Mouse (Mus musculus) liver, postnatal 0 days (tissue): Measurements from ENCODE around the gene Rbp3. TPM values are rescaled to one million over a fixed set of nuclear protein-coding genes. Genes with fewer than 3 reads are reported as not detected.

Source experiments
- ATAC-seq: fragments of 200-750 bp; cut with Nextera tagmentation; 2 replicates; pipeline ENCODE4 v1.8.0; 2017; ENCODE audit warnings: mild to moderate bottlenecking, moderate library complexity
- DNase-seq: peaks from one replicate; pipeline ENCODE4 v3.0.0-alpha.2; 2016
- H3K27ac ChIP-seq: fragments of 300-500 bp; sonication (generic); 2 replicates; pipeline ENCODE4 v1.5.1; 2014; ENCODE audit warnings: antibody characterized with exemption, moderate library complexity, mild to moderate bottlenecking, low read depth
- H3K27me3 ChIP-seq: fragments of 300-500 bp; sonication (generic); 2 replicates; pipeline ENCODE4 v1.6.1; 2014; ENCODE audit warnings: low read length, control low read depth, mixed read lengths; ENCODE audit not compliant: insufficient read depth
- H3K36me3 ChIP-seq: fragments of 300-500 bp; sonication (generic); replicated peaks from 2 replicates; pipeline ENCODE4 v1.6.1; 2014; ENCODE audit warnings: mild to moderate bottlenecking, control low read depth, low read length, moderate library complexity, mixed read lengths; ENCODE audit not compliant: insufficient read depth
- H3K4me1 ChIP-seq: fragments of 300-500 bp; sonication (generic); 2 replicates; pipeline ENCODE4 v1.6.1; 2014; ENCODE audit warnings: antibody characterized with exemption, mild to moderate bottlenecking, control low read depth; ENCODE audit not compliant: insufficient read depth
- H3K4me2 ChIP-seq: fragments of 300-500 bp; sonication (generic); 2 replicates; pipeline ENCODE4 v1.6.1; 2014; ENCODE audit warnings: low read depth, mild to moderate bottlenecking, low read length, moderate library complexity, mixed read lengths
- H3K4me3 ChIP-seq: fragments of 300-500 bp; sonication (generic); 2 replicates; pipeline ENCODE4 v1.5.1; 2014; ENCODE audit warnings: low read depth, low read length
- H3K9ac ChIP-seq: fragments of 300-500 bp; sonication (generic); replicated peaks from 2 replicates; pipeline ENCODE4 v1.6.1; 2014; ENCODE audit warnings: mild to moderate bottlenecking, moderate library complexity
- H3K9me3 ChIP-seq: fragments of 300-500 bp; sonication (generic); 2 replicates; pipeline ENCODE4 v1.6.1; 2016; ENCODE audit warnings: mild to moderate bottlenecking, control low read depth, low read length, mixed read lengths
- CTCF ChIP-seq: sonication (generic); IDR thresholded peaks from 2 replicates; pipeline ENCODE4 v1.5.1; 2016; ENCODE audit warnings: antibody characterized with exemption, low read depth
- EP300 ChIP-seq: IDR thresholded peaks from 2 replicates; pipeline ENCODE4 v1.6.1; 2016; ENCODE audit warnings: antibody characterized with exemption, low read depth, mild to moderate bottlenecking
- WGBS: fragments of 180-500 bp; shearing (Covaris S2); extraction: QIAGEN DNeasy Blood & Tissue Kit; methylation state at CpG from one replicate; pipeline ENCODE4 v1.1.7; 2014; ENCODE audit not compliant: insufficient replicate concordance; 5-methylcytosine and 5-hydroxymethylcytosine counted together
- polyA plus RNA-seq: library from polyadenylated mRNA; unstranded; fragments of >200 nt; fragmentation: Nextera tagmentation; extraction: Ambion mirVana; gene quantifications from 2 replicates; pipeline ENCODE4 v1.2.1, GENCODE M21; 2015

The Rbp3 gene
- polyA plus RNA-seq, 1 experiment from 2014 or later, result 0.05 TPM

- Histone ChIP-seq H3K27ac (no peak overlapping the region), H3K9me3 (no peaks in the 10 kb centered on the region), H3K36me3 (no peaks in the 10 kb centered on the region), H3K4me2 (no peak overlapping the region), H3K4me3 (no peak overlapping the region), H3K4me1 (no peaks in the 10 kb centered on the region), H3K27me3 (no peaks in the 10 kb centered on the region), H3K9ac (no peak overlapping the region)
- ATAC-seq (no peak), DNase-seq (no peak)
- TF ChIP-seq CTCF, result no peak
- no peak for TF ChIP-seq EP300
- 62% methylated on average over 4 of the region's 4 CpGs for WGBS
Measured at GRCm38 (mm10) chr14:33991971-33992370, 38.2 kb downstream of the Rbp3 start.

- TF ChIP-seq EP300 (no peak), CTCF (no peak)
- Histone ChIP-seq H3K27ac (no peak overlapping the region), H3K9me3 (no peaks in the 10 kb centered on the region), H3K4me1 (no peaks in the 10 kb centered on the region), H3K4me2 (no peak overlapping the region), H3K27me3 (no peaks in the 10 kb centered on the region), H3K4me3 (no peak overlapping the region), H3K36me3 (no peaks in the 10 kb centered on the region), H3K9ac (no peak overlapping the region)
- no peak for ATAC-seq
- no peak for DNase-seq
- WGBS, result 80% methylated on average over 9 of the region's 9 CpGs
Measured at GRCm38 (mm10) chr14:33993051-33993450, 39.2 kb downstream of the Rbp3 start.

DNA sequence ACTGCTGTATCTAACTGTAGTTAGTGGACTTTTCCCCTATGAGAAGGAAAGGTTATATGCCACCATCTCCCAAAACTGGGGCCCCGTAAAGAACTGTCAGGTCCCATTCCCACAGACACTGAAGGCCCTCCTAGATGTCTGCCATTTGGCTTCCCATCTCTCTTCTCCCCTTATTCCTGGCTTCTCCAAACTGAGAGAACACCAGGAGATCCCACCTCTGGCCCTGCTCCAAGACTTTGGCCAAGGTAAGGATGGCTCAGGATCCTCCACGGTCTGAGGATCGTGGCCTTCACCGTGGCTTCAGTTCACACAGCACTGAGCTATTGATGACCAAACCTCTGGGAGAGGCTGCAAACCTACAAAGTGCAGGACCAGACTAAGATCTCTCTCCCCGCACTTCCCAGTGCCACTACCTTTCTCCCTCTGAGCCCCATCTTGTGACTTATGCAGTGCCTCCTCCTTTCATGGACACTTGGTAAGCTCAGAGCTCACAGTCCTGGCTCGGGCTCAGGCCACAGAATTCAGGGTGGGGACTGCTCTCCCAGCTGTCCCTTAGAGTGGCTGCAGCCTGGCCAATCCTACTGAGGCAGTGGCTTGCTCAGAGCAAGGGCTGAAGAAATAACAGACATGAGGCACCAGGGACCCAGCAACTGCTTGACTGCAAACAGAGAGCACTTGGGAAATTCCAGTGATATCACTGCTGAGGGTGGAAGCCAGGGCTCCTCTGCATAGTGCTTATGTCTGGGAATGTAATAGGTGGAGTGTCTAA, 39.9 kb downstream of the Rbp3 start:
- ATAC-seq (no peak), DNase-seq (no peak)
- Histone ChIP-seq H3K27ac (no peak overlapping the region), H3K9ac (no peak overlapping the region), H3K9me3 (no peaks in the 10 kb centered on the region), H3K36me3 (no peaks in the 10 kb centered on the region), H3K4me2 (no peak overlapping the region), H3K4me1 (no peaks in the 10 kb centered on the region), H3K4me3 (no peak overlapping the region), H3K27me3 (no peaks in the 10 kb centered on the region)
- WGBS, result 78% methylated on average over 6 of the region's 6 CpGs
- no peak for TF ChIP-seq CTCF
- no peak for TF ChIP-seq EP300

DNA sequence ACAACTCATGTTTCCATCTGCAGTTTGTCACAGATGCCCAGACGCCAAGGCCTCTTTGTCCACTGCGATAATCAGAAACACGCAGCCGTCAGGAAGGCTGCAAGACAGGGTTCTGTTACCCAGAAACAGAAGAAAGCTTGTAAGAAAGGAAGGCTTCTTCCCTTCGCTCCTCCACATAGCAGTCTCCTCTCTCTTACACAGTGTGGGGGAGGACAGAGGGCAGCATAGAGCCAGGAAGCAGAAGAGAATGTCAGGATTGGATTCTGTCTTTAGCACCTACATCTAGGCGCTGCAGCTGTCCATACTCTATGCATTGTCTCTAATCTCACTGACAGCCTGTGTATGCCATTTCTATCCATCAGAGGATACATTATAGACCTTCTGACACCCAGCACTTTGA, 43.6 kb downstream of the Rbp3 start:
- Histone ChIP-seq H3K27me3 (no peaks in the 10 kb centered on the region), H3K9ac (no peak overlapping the region), H3K4me3 (no peak overlapping the region), H3K9me3 (no peaks in the 10 kb centered on the region), H3K27ac (no peak overlapping the region), H3K36me3 (no peaks in the 10 kb centered on the region), H3K4me2 (no peak overlapping the region), H3K4me1 (no peaks in the 10 kb centered on the region)
- no peak for DNase-seq
- ATAC-seq, result no peak
- TF ChIP-seq CTCF (no peak), EP300 (no peak)
- 65% methylated on average over 6 of the region's 6 CpGs for WGBS

DNA sequence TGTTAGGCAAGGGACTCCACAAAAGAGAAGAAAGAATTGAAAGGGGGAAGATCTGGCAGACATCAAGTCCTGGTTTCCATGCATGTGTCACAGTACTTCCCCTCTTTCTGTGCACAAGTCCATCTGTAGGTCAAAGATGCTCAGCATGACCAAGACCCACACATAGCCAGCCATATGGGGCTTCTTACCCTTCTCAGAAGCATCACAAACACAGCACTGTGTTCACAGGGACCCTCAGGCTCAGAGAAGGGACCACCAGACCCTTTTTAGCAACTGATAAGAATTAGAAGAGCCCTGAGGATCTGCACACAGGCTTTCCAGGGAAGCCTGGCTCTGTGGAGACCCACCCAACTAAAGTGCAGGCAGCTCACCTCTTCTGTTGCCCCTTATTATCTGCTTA, 46.3 kb downstream of the Rbp3 start:
- no peak for DNase-seq
- H3K4me3 ChIP-seq, result no peak overlapping the region
- H3K4me2 ChIP-seq, result no peak overlapping the region
- no peaks in the 10 kb centered on the region for H3K36me3 ChIP-seq
- H3K27ac ChIP-seq, result no peak overlapping the region
- no peaks in the 10 kb centered on the region for H3K4me1 ChIP-seq
- H3K27me3 ChIP-seq, result no peaks in the 10 kb centered on the region
- no peak overlapping the region for H3K9ac ChIP-seq
- ATAC-seq, result no peak
- no peak for TF ChIP-seq CTCF
- TF ChIP-seq EP300, result no peak
- H3K9me3 ChIP-seq, result no peaks in the 10 kb centered on the region

- Histone ChIP-seq H3K4me3 (no peak overlapping the region), H3K9me3 (no peaks in the 10 kb centered on the region), H3K4me1 (no peaks in the 10 kb centered on the region), H3K4me2 (no peak overlapping the region), H3K27me3 (no peaks in the 10 kb centered on the region), H3K27ac (no peak overlapping the region), H3K36me3 (no peaks in the 10 kb centered on the region), H3K9ac (no peak overlapping the region)
- no peak for ATAC-seq
- DNase-seq, result peak; percentile 7
- TF ChIP-seq CTCF (no peak), EP300 (no peak)
Measured at GRCm38 (mm10) chr14:34001445-34001844, 47.6 kb downstream of the Rbp3 start.
